Mouse (Mus musculus): ENCODE measurements around the gene Pa2g4.

DNA sequence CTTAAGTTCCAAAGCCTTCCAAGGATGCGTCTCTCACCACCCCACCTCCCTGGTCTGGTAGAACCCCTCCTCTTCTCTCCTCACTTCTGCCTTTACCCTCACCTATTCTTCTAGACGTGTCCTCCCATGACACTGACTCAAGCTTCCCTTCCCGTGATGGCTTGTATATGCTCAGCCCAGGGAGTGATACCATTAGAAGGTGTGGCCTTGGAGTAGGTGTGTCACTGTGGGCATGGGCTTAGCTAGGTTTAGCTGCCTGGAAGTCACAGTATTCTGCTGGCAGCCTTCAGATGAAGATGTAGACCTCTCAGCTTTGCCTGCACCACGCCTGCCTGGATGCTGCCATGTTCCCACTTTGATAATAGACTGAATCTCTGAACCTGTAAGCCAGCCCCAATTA is 50.7 kb downstream of the Pa2g4 start:
- TF ChIP-seq CTCF (IDR thresholded peaks at IDR 0.05; ENCODE audit: low read depth) (no peak), EP300 (IDR thresholded peaks at IDR 0.05; ENCODE audit: low read depth) (no peak)
